Mouse (Mus musculus) 3T3-L1 (cell line): ENCODE data around the gene Sun2.
A peak's percentile ranks its signal among the peaks of the same experiment; 100 is the strongest.

Experiments
- DNase-seq: peaks from one replicate; pipeline ENCODE4 v3.0.0-alpha.2; 2015; ENCODE audit warnings: low read depth, low spot score

The Sun2 gene

DNA sequence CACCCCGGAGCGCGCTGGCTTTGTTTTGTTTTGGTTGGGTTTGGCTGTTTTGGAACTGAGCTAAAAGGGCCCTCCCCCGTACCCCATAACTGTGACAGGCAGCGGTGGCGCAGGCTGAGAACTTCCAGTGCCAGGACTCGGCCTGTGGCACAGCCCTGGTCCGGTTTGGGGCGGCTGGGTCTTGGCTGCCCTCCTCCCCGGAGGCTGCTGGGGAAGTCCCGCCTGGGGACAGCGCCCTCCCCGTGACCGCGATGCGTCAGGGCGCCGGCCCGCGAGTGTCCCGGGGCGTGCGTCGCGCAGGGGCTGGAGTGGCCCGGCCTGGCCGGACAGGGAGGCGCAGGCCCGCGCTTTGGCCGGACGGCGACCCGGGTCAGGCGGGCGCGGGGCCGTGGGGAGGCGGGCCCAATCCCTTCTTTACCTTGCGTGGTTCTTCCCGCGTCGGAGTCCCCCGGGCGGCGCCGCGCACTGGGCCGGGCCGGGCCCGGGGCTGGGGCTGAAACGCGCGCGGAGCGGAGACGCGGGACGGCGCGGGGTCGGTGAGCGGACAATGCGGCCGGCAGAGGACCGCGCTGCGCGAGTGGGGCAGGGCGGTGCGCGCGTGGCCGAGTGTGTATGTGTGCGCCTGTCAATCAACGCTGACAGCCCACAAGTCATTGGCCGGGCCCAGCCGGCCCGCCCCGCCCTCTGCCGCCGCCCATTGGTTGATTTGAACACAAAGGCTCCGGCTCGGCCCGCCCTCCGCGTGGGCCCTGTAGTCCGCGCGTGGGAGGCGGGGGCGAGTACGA lies at the start of gene Sun2:
TSS of gene Sun2 (minus strand) at position 616 of the 785 bp plus-strand sequence.
- DNase-seq, result peak; percentile 83

DNA sequence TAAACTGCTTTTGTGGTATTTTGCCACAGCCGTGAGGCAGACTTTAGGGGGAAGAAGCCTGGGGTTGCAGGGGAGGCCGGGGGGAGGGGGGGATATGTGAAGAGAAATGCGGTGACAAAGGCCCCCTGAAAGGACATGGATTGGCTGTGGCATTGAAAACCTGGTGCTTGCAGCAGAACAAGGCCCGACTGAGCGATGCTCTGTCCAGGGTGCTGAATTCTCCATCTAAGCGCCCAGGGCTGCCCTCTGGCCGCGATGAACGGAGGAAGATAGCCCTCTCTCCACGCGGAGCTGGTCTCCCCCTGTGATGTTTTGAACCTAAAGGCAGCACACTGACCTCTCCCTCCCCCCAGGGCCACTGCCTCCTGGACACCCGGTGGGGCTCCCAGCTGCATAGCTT lies 49.2 kb upstream of the Sun2 start:
- DNase-seq, result peak; percentile 67

DNA sequence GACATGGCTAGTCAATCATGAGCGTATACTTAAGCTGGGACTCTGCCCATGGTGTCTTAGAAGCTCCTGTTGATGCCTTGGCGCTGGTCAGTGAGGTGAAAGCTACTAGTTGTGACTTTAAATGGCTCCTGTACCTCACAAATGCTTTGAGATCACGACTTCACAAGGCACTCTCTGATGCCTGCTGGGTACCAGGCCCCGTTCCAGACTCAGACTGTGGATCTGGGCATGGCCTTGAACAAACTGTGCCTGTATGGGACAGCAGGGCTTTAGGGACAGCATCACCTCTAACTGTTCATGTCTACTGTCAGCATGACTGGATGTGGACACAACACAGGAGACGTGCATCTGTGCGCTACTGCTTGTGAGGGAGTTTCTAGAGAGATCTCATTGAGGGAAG lies 48.6 kb upstream of the Sun2 start:
- DNase-seq, result no peak

DNA sequence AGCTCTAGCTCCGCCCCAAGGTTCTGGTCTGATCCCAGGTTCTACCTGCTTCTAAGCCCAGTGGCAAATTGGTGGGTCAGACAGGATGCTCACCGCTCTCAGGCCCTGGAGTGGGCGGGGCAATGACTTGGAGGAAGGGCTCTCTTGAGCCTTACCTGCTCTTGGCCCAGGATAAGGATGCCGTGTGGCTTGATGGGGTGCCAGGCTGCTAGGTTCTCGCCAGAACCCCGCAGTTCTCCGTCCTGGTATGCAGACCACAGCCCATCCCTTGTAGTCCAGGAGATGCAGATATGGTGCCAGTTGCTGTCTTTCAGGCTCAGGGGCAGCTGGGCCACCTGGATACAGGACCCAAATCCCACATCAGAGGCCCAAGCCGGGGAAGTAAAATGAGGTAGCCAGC lies 47.8 kb upstream of the Sun2 start:
- no peak for DNase-seq

DNA sequence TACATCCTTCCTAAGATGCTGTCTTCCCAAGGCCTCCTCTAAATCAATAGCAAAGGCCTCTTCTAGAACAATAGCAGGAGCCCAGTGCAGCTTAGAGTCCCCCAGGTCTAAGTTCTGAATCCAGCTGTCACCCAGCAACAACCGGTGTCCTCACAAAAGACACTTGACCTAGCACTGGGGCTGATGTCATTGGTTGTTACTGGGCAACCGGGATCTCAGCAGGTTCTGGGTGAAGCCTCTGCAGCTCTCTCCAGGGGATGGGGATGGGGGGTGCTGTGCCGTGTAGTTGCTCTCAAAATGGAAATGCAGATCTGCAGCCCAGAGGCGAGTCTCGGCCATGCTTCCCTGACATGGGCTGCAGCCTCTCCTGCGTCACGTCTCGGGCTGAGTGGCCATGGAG lies 45.5 kb upstream of the Sun2 start:
- DNase-seq, result no peak

DNA sequence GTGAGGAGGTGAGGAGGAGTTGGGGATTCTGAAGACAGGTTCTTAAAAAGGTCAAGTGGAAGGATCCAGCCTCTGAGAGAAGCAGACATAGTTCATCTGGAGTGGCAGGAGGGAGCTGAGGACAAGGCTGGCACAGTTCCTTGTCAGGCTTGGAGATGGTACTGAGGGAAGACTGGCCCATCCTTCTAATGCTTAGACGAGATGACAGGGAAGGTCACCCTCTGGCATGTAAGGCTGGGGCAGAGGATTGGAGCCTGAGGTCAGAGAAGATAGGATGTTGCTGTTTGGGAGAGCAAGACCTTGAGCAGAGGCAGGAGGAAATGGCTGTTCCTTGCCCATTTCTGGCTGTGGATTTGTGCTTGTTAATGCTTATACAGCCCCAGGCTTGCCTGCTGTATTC lies 42.7 kb upstream of the Sun2 start:
- no peak for DNase-seq

DNA sequence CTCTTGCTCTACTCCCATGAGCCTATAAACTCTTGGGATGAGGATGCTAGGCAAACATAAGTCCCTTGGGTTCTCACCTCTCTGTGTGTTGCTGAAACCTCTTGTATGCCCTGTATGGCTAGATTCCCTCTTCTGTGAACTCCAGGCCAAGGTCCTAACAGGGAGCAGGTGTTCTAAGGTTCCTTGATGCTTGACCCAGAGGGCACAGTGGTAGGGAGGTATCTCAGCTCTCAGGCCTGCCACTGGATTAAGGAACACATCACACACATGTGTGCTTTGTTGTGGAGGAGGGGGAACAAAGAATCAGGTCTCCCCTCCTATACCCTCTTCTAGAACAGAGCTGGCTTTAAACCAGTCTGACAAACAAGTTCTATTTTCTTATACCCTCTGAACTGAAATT lies 35.4 kb upstream of the Sun2 start, which contains the start of gene Dnal4:
TSS of gene Dnal4 (minus strand) at position 101 of the 400 bp plus-strand sequence.
- DNase-seq, result no peak

DNA sequence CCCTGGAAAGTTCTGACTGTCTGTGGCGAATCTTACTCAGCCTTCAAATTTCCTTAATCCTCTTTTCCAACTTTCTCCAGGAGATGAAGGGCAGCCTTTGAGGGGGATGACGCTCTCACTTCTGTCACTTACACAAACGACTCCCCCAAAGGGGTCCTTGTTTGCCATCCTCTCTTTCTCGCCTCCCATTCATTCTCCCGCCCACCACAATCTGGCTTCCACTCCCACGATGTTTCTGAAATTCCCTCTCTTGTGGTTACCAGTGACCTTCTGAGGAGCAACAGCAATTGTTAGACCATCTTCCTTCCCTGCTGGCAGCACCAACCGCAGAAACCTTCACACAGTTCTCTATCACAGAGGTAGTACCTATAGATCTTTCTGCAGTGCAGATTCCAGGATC lies 33.3 kb upstream of the Sun2 start:
- DNase-seq, result no peak

DNA sequence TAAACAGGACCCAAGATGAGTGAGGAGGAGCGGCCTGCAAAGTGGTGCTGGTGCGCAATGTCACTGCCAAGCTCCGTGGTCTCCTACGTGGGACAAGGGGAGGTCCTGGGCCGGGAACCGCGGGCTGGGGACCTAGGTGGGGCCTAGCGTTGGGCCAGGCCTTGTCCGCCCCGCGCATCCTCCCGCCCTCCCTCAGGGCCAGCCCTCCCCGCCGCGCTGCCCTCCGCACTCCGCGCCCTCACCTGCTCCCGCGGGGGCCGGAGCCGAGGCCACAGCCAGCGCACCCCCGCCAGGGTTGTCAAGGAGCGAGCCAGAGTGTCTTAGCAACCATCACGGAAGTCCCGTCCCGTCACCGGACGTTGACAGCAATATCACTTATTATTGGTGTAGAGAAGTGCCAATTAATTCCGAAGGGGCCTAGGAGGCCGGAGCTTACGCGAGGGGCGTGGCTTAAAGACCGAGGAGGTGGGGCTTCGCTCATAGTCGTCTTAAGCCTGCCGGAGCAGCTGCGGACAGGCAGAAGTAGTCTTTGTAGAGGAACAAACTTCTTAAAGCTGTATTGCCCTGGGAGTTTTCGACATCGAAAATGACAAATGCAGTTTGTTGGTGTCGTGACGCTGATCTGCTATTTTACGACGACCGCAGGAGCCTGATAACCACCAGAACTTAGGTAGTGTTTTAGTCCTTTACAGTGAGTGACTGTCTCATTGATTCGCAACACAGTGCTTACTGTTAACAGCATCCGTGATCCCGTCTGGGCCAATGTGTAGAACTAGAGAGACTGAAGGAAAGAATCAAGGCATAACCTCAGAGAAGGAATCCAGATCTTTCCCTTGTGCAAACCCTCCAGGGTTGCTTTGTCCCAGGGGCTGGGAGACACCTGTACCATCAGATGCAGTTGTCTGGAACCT lies 32.0 kb upstream of the Sun2 start:
- peak; percentile 99 for DNase-seq

DNA sequence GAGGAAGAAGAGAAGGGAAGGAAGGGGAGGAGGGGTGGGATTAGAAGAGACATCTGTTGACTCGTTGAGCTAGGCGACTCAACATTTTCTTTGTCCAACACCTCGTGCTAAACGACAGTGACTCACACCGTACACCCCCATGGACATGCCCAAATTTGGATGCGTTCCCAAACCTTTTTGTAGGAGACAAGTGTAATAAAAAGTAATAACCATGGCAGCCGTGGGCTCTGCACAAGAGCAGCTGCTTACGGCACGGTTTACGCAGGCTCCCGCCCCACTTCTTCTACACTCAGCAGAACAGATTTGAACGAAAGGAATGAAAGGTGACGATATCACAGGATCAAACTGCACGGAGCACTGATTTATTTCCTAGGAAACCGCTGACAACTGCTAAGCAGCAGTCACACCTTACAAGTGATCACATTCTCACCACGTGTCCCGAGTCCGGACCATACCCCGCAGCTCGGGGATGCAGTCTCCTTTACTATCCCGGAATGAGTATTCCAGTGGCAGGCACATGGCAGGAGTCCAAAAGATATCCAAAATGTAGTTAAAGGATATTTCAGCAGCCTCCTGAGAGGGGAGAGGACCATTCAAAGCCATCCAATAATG lies 28.4 kb upstream of the Sun2 start:
- peak; percentile 64 for DNase-seq

DNA sequence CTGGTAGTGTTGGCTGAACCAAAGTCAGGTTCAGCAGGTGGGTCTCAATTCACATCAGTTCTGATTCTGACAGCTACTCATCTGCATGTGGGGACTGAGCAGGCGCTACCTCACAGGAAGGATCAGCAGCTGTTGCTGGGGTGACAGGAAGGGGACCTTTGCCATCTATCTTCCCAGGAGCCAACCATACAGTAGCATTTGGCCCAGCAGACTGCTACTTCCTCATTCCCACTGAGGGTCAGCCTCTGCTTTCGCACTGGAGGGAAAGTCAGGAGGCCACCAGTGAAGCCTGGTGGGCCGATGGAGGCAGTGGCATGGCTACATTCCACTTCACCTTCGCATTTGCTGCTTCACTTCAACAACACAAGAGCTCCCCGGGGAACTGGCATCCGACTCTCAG lies 26.0 kb upstream of the Sun2 start:
- no peak for DNase-seq

DNA sequence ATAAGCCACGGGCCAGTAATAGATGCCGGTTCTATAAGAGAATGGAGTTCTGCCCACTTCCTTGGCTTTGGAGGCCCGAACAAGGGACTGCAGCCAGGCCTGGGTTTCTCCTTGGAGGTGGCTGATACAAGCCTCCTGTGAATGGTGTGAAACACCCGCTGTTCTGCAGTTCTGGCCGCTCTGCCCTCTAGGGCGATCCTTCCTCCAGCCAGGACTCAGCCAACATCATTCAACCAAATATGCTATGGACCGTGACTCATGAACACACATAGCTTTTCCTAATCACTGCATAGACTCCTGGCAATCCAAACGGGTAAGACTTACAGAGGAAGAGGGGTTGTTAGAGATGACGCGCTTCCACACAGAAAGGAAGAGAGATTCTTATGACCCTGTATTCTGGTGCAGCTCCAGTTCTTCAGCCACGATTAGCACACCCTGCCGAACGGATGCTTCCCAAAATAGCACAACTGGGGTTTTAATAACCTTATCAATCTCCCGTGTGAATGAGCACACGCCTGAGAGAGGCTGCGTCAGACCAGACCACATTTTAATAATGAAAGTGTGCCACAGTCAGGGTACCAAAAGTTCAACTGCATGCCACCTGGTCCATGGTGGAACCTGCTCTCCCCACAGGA lies 25.1 kb upstream of the Sun2 start:
- DNase-seq, result peak; percentile 44

DNA sequence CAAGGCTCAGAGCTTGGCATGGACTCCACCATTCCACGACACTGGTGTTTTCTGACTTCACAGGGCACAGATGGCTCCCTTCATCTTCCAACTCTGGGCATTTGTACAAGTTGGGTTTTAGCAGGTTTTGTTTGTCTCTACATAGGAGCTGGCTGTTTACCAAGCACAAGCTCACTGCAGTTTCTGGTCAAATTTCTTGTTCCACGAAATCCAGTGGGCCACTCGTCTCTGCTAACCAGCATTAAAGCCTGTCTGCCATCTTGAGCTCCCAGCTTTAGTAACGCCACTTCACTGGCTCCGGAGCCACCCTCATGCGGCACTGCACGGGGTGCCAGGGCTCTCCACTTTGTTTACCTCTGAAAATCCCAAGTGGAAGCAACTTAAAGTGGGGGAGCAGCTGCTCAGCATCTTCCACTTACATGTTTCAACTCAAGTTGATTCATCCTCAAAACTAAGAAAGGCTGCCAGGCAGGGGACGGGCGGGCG lies 24.3 kb upstream of the Sun2 start:
- no peak for DNase-seq

DNA sequence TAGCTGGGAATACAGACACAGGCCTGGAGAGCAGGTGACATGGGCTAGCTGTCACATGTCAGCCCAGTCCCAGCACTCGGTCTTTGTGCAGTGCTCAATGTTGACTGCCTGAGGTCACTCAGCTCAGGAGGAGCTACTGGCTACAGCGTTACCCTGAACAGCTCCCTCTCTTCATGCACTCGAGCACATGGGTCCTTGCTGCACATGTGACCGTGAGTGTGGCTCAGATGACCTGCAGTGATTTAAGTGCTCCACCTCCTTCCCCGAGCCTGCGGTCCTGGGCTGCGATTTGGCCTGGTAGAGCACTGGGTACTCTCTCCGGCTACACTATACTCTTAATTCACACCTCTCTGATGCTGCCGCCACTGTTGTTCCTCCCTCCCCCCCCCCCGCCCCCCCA lies 23.8 kb upstream of the Sun2 start:
- no peak for DNase-seq

DNA sequence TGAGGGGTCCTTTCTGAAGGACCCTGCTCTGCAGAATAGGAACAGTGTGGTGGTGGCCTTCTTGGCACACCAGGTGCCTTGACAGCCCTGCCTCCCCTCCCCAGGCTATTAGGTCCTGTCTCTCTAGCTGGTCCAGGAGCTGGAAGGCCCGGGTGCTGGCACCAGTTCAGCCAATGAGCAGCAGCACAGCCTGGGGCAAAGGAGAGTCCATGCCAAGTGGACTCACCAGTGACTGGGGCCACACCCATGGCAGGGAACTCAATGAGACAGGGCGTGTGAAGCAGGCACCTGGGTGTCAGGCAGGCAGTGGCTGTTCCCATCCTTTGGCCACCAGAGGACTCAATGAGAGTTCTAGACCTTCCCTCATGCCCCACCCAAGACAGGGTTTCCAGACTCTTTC lies 23.0 kb upstream of the Sun2 start:
- DNase-seq, result peak; percentile 85

DNA sequence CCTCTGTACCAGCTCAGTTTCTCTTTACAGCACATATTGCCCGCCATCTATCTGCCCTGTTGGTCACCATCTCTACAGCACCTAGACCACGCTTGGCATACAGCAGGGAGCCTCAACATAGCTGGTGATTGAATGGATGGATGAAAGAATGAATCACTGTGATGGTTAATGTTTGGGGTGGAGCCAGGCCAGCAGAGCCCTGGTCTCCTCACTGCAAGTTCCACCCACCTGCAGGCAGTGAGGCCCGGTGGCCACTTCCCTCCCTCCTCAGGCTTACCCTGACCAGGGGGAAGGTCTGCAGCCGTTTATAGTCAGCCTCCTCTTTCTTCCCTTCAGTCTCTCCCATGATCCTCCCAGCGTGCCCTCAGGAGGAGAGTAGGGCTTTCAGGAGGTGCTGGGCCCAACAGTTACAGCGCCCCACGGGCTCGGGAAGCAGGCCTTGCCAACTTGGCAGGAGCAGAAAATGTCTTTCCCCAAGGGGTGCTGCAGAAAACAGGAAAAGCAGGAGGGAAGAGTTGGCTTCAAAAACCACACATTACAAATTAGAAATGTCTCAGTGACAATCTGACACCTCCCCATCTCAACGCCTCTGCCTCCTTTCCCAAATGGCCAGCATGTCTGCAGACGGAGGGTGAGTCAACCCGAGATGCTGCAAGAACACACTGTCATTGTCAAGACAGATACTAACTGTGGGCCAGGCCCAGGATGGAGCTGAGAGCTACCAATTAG lies 22.4 kb upstream of the Sun2 start:
- DNase-seq, result peak; percentile 83

DNA sequence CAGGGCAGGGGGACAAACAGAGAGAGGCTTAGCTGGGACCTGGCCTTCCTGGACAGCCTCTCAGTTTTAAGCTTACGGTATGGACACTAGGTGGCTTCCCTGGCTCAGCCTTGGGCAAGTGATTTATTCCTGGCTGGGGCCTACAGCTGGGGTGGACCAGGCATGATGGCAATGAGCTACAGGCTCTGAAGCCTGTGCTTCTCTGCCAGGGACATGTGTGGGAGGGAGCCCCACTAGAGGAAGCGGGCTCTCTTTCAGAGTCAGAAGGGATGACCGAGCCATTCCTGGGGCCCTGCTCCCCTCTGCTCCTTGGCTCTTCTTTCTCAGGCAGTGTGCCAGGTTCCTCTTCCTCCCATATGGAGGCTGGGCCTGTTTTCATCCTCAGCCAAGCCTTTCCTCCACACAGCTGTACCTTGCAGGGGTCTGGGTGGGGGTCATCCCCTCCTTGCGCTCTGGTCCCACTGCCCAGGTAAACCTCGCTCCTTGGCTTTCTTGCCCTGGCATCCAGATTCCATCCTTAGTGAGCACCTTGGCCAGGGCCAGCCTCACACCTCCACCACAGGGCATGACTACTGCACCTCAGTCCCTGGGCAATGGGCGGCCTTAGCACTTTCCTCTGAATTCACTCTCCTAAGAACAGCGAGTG lies 21.4 kb upstream of the Sun2 start:
- DNase-seq, result peak; percentile 56

DNA sequence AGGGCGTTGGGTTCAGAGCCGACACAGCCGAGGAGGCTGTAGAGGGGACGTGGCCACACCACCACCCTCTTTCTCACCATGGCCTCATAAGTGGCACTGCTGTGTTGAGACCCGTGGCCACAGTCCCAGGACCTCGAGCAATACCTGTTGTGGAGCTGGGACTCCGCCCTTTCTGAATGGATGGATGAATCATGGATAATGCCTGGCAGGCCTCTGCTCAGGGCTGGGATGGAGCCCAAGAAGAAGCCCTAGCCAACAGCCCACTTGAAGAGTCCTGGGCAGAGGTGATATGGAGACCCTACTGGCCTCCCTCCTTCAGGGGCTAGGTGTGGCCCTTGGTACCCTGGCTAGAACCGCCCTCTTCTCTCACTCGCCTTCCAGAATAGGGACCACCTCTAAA lies 20.7 kb upstream of the Sun2 start:
- DNase-seq, result peak; percentile 28

DNA sequence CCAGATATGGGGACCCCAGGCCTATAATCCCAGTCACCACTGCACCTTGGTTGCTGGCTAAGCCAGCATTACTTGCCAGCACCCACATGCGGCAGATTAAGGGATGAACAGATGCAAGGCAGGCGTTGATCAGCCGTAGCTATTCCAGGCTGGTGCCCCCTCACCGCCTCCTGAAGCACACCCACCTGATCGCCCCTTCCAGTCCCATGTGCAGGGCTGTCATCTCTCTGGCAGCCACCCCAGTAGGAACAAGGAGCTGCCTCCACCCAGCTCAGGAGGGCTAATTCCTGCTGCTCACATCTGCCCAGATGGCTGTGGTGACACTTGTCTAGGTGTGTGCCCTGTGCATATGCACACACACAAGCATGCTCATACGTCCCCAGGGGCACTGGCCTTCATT lies 18.6 kb upstream of the Sun2 start:
- DNase-seq, result no peak

DNA sequence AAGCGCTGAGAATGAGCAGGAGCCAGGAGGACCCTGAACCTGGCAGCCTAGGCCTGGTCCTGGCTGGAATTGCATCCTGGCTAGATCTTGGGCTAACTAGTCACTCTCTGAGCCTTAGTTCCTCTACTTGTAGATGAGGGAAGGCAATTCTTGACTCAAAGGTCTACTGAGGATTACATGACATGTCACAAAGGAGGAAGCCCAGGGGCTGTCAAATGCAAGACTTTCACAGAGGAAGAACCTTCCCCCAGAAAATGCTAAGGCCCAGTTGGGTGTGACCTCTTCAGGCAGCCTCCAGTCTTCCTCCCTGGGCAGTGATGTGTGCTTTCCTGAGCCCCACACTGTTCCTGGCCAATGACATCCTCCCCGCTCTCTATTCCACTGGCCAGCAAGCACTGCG lies 14.8 kb upstream of the Sun2 start:
- no peak for DNase-seq
